Mouse (Mus musculus): ENCODE data around the gene Mlh3. TPM values are rescaled to one million over a fixed set of nuclear protein-coding genes. Genes with fewer than 3 reads are reported as not detected.

Mlh3 gene
- total and polyA plus RNA-seq, 3 experiments, result 7.8 to 9.8 (median 8.3) TPM

GRCm38 (mm10) chr12:85219905-85220290, 50.5 kb downstream of the Mlh3 start:
- Histone ChIP-seq H3K9ac (ENCODE audit: insufficient read depth, low read depth) (peak overlapping the region; percentile 59), H3K4me2 (ENCODE audit: insufficient read depth, low read depth, poor library complexity, severe bottlenecking) (peak overlapping the region; percentile 64), H3K79me2 (replicated peaks; ENCODE audit: control insufficient read depth, extremely low read depth, insufficient read depth, poor library complexity, severe bottlenecking) (peaks cover 13% of the 10 kb centered on the region), H3K4me3 (replicated peaks in 1 of 3; ENCODE audit: low read depth in 2 of 3, low read length in 2 of 3, poor library complexity in 1 of 3) (peak overlapping the region; percentile 82 to 94 (median 90)), H3K27me3 (replicated peaks) (no peaks in the 10 kb centered on the region), H3K27ac (ENCODE audit: insufficient read depth, low read depth) (no peak overlapping the region), H3K9me3 (replicated peaks; ENCODE audit: low read length) (no peaks in the 10 kb centered on the region), H3K36me3 (replicated peaks in 1 of 2; ENCODE audit: control insufficient read depth in 1 of 2, insufficient read depth in 1 of 2, low read length in 1 of 2) (peaks cover 30 to 42% of the 10 kb centered on the region in 2 experiments), H3K4me1 (ENCODE audit: control insufficient read depth in 1 of 2, insufficient read depth in 2 of 2) (peaks cover 12 to 21% of the 10 kb centered on the region in 2 experiments)
- in situ Hi-C loops (cut with MboI; ENCODE audit: low pct_ligation_motif_present, low pct_unique_long_range_greater_than_20kb, low sequenced_read_pairs), result no loop called here
- peak; percentile 51 for DNase-seq (ENCODE audit: extremely low read depth)
- dilution Hi-C loops (cut with MboI; ENCODE audit: extremely low pct_ligation_motif_present, extremely low pct_unique_long_range_greater_than_20kb, low sequenced_read_pairs), result no loop called here
- TF ChIP-seq UBTF (IDR thresholded peaks at IDR 0.05; ENCODE audit: low read depth, low read length) (0 out of 2 replicates have a peak, but pooled peaks have one; percentile 35), NRF1 (IDR thresholded peaks at IDR 0.05; ENCODE audit: low read depth, low read length) (no peak)

- peak within 1 kb of the TSS; percentile 59 for H3K9ac ChIP-seq (ENCODE audit: insufficient read depth, low read depth)
- DNase-seq (ENCODE audit: extremely low read depth), result peak; percentile 97
- H3K27ac ChIP-seq (ENCODE audit: insufficient read depth, low read depth), result no peak within 1 kb of the TSS
- H3K79me2 ChIP-seq (replicated peaks; ENCODE audit: control insufficient read depth, extremely low read depth, insufficient read depth, poor library complexity, severe bottlenecking), result peaks cover 13% of the 10 kb centered on the region
- peaks cover 12 to 21% of the 10 kb centered on the region in 2 experiments for H3K4me1 ChIP-seq (ENCODE audit: control insufficient read depth in 1 of 2, insufficient read depth in 2 of 2)
- peak within 1 kb of the TSS; percentile 82 to 94 (median 90) for H3K4me3 ChIP-seq (replicated peaks in 1 of 3; ENCODE audit: low read depth in 2 of 3, low read length in 2 of 3, poor library complexity in 1 of 3)
- peaks cover 25 to 36% of the 10 kb centered on the region in 2 experiments for H3K36me3 ChIP-seq (replicated peaks in 1 of 2; ENCODE audit: control insufficient read depth in 1 of 2, insufficient read depth in 1 of 2, low read length in 1 of 2)
- H3K4me2 ChIP-seq (ENCODE audit: insufficient read depth, low read depth, poor library complexity, severe bottlenecking), result peak within 1 kb of the TSS; percentile 82
- dilution Hi-C loops (cut with MboI; ENCODE audit: extremely low pct_ligation_motif_present, extremely low pct_unique_long_range_greater_than_20kb, low sequenced_read_pairs) (no loop called here), in situ Hi-C loops (cut with MboI; ENCODE audit: low pct_ligation_motif_present, low pct_unique_long_range_greater_than_20kb, low sequenced_read_pairs) (no loop called here)
- no peaks in the 10 kb centered on the region for H3K27me3 ChIP-seq (replicated peaks)
- H3K9me3 ChIP-seq (replicated peaks; ENCODE audit: low read length), result no peaks in the 10 kb centered on the region
- no peak for TF ChIP-seq MYC (IDR thresholded peaks at IDR 0.05; ENCODE audit: low read depth, low read length)
- no peak for TF ChIP-seq USF2 (conservative IDR thresholded peaks at IDR 0.05; ENCODE audit: low read depth, low read length)
- TF ChIP-seq E2F4 (IDR thresholded peaks at IDR 0.05; ENCODE audit: insufficient replicate concordance, low read depth, low read length), result no peak
- peak; percentile 83 for TF ChIP-seq NRF1 (IDR thresholded peaks at IDR 0.05; ENCODE audit: low read depth, low read length)
- TF ChIP-seq ETS1 (conservative IDR thresholded peaks at IDR 0.05; ENCODE audit: low read depth, low read length), result no peak
- no peak for TF ChIP-seq JUN (IDR thresholded peaks at IDR 0.05; ENCODE audit: insufficient read depth, low read depth, low read length)
- no peak for TF ChIP-seq RCOR1 (conservative IDR thresholded peaks at IDR 0.05; ENCODE audit: low read depth, low read length)
- TF ChIP-seq ZC3H11A (IDR thresholded peaks at IDR 0.05; ENCODE audit: low read depth, low read length), result no peak
- peak; percentile 83 for TF ChIP-seq POLR2A (IDR thresholded peaks at IDR 0.05; ENCODE audit: low read depth, low read length)
- peak; percentile 92 for TF ChIP-seq HCFC1 (IDR thresholded peaks at IDR 0.05; ENCODE audit: low read depth, low read length)
- TF ChIP-seq ZKSCAN1 (IDR thresholded peaks at IDR 0.05; ENCODE audit: borderline replicate concordance, low read depth, low read length), result no peak
- TF ChIP-seq MAZ (IDR thresholded peaks at IDR 0.05; ENCODE audit: low read depth, low read length), result no peak
- TF ChIP-seq POLR2AphosphoS2 (IDR thresholded peaks at IDR 0.05; ENCODE audit: low read depth, low read length), result peak; percentile 77; the same call in 1 of the 2 replicates
- peak; percentile 90 for TF ChIP-seq SIN3A (IDR thresholded peaks at IDR 0.05; ENCODE audit: low read length)
- no peak for TF ChIP-seq MAX (IDR thresholded peaks at IDR 0.05; ENCODE audit: low read length)
- no peak for TF ChIP-seq ZNF384 (IDR thresholded peaks at IDR 0.05; ENCODE audit: low read depth, low read length)
- no peak for TF ChIP-seq ZMIZ1 (IDR thresholded peaks at IDR 0.05; ENCODE audit: low read depth, low read length)
- TF ChIP-seq EP300 (IDR thresholded peaks at IDR 0.05; ENCODE audit: low read length), result no peak
- TF ChIP-seq MAFK (IDR thresholded peaks at IDR 0.05; ENCODE audit: insufficient replicate concordance, low read length), result no peak
- no peak for TF ChIP-seq SMC3 (IDR thresholded peaks at IDR 0.05; ENCODE audit: low read depth, low read length)
- TF ChIP-seq RAD21 (IDR thresholded peaks at IDR 0.05; ENCODE audit: low read depth, low read length), result no peak
- peak; percentile 79; the same call in 1 of the 2 replicates for TF ChIP-seq KAT2A (IDR thresholded peaks at IDR 0.05; ENCODE audit: insufficient replicate concordance, low read length)
- peak; percentile 79 for TF ChIP-seq CHD2 (IDR thresholded peaks at IDR 0.05; ENCODE audit: low read length)
- TF ChIP-seq TCF12 (IDR thresholded peaks at IDR 0.05; ENCODE audit: low read depth, low read length), result no peak; the same call in 1 of the 2 replicates
- peak; percentile 75 for TF ChIP-seq NELFE (IDR thresholded peaks at IDR 0.05; ENCODE audit: low read depth, low read length)
- peak; percentile 95 for TF ChIP-seq MXI1 (IDR thresholded peaks at IDR 0.05; ENCODE audit: low read depth, low read length)
- no peak for TF ChIP-seq CHD1 (IDR thresholded peaks at IDR 0.05; ENCODE audit: low read depth, low read length)
- TF ChIP-seq BHLHE40 (IDR thresholded peaks at IDR 0.05; ENCODE audit: low read depth, low read length), result no peak
- no peak for TF ChIP-seq PAX5 (IDR thresholded peaks at IDR 0.05; ENCODE audit: low read length)
- peak; percentile 85 for TF ChIP-seq ELF1 (IDR thresholded peaks at IDR 0.05; ENCODE audit: low read depth, low read length)
- TF ChIP-seq USF1 (IDR thresholded peaks at IDR 0.05; ENCODE audit: low read depth, low read length), result no peak
- no peak for TF ChIP-seq CTCF (conservative IDR thresholded peaks at IDR 0.05 in 1 of 2, IDR thresholded peaks at IDR 0.05 in 1 of 2; ENCODE audit: low read depth in 2 of 2, low read length in 2 of 2)
Measured at GRCm38 (mm10) chr12:85219236-85219904, 51.0 kb downstream of the Mlh3 start, which contains the start of gene Eif2b2. TSS of gene Eif2b2 (plus strand) at chr12:85219481.
